Mouse (Mus musculus): ENCODE data around the gene Gm49416. TPM values are rescaled to one million over a fixed set of nuclear protein-coding genes. Genes with fewer than 3 reads are reported as not detected.
"Not testable (repeated sequence)": the region's sequence is repeated elsewhere in the genome, so short reads cannot be mapped to it uniquely, and the experiment has no call there.

Gm49416 gene
- polyA plus RNA-seq, 1 experiment from 2014 or later, result not detected

DNA sequence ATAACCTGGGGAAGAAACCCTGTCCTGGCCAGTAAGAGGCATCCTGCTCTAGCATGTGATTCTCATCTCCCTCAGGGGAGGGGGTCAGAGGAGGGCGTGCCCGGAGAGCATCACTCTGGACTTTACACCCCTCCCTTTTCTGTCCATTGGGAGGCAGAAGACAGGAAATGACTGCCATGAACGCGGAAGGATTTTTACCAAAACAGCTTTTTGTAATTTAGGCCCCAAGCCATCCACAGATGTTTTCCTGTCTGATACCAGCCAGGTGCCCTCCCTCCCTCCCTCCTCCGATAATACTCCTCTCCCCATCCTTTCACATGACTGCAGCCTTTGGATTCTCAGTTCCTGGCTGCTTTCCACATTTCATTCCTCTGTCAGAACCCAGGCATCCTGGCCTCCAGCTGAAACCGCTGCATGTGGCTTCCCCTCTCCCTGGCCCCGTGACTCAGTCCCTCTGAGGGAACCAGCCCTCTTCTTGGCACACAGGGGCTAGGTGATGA lies 38.3 kb upstream of the Gm49416 start, which contains the start of gene Lrrn4cl:
TSS of gene Lrrn4cl (plus strand) at position 367 of the 500 bp plus-strand sequence.
- H3K9me3 ChIP-seq (ENCODE audit: control insufficient read depth, low read length), result no peaks in the 10 kb centered on the region
- no peak within 1 kb of the TSS for H3K9ac ChIP-seq (ENCODE audit: low read depth, low read length)
- H3K4me3 ChIP-seq (ENCODE audit: low read length), result no peak within 1 kb of the TSS
- no peaks in the 10 kb centered on the region for H3K27me3 ChIP-seq (ENCODE audit: control insufficient read depth, insufficient read depth, low read length)
- ATAC-seq (ENCODE audit: low FRiP score, low TSS enrichment), result peak; percentile 70; the same call in 1 of the 2 replicates
- 31% methylated on average over 7 of the region's 7 CpGs for WGBS
- H3K36me3 ChIP-seq (ENCODE audit: control insufficient read depth, insufficient read depth, low read length), result peaks cover 21% of the 10 kb centered on the region
- no peak within 1 kb of the TSS for H3K27ac ChIP-seq (ENCODE audit: low read depth, low read length)
- no peak within 1 kb of the TSS for H3K4me2 ChIP-seq (replicated peaks; ENCODE audit: low read depth, low read length)
- no peaks in the 10 kb centered on the region for H3K4me1 ChIP-seq (ENCODE audit: control insufficient read depth, insufficient read depth, low read length)

- Histone ChIP-seq H3K9me3 (ENCODE audit: control insufficient read depth, low read length) (no peaks in the 10 kb centered on the region), H3K4me1 (ENCODE audit: control insufficient read depth, insufficient read depth, low read length) (no peaks in the 10 kb centered on the region), H3K4me2 (replicated peaks; ENCODE audit: low read depth, low read length) (no peak overlapping the region), H3K27ac (ENCODE audit: low read depth, low read length) (no peak overlapping the region), H3K9ac (ENCODE audit: low read depth, low read length) (no peak overlapping the region), H3K36me3 (ENCODE audit: control insufficient read depth, insufficient read depth, low read length) (peaks cover 12% of the 10 kb centered on the region; the same call in 1 of the 2 replicates), H3K27me3 (ENCODE audit: control insufficient read depth, insufficient read depth, low read length) (no peaks in the 10 kb centered on the region), H3K4me3 (ENCODE audit: low read length) (no peak overlapping the region)
- ATAC-seq (ENCODE audit: low FRiP score, low TSS enrichment), result no peak
- 57% methylated on average over 7 of the region's 7 CpGs for WGBS
Observed at GRCm38 (mm10) chr19:8851639-8852038, 37.1 kb upstream of the Gm49416 start.

- Histone ChIP-seq H3K4me1 (ENCODE audit: control insufficient read depth, insufficient read depth, low read length) (no peaks in the 10 kb centered on the region), H3K27ac (ENCODE audit: low read depth, low read length) (no peak overlapping the region), H3K4me2 (replicated peaks; ENCODE audit: low read depth, low read length) (no peak overlapping the region), H3K27me3 (ENCODE audit: control insufficient read depth, insufficient read depth, low read length) (no peaks in the 10 kb centered on the region), H3K9me3 (ENCODE audit: control insufficient read depth, low read length) (no peaks in the 10 kb centered on the region), H3K36me3 (ENCODE audit: control insufficient read depth, insufficient read depth, low read length) (peaks cover 8% of the 10 kb centered on the region; the same call in 1 of the 2 replicates), H3K9ac (ENCODE audit: low read depth, low read length) (no peak overlapping the region), H3K4me3 (ENCODE audit: low read length) (no peak overlapping the region)
- WGBS, result 56% methylated on average over 10 of the region's 10 CpGs
- ATAC-seq (ENCODE audit: low FRiP score, low TSS enrichment), result no peak
Observed at GRCm38 (mm10) chr19:8852236-8852928, 36.3 kb upstream of the Gm49416 start.

GRCm38 (mm10) chr19:8853117-8853516 lies 35.6 kb upstream of the Gm49416 start:
- no peak overlapping the region for H3K4me3 ChIP-seq (ENCODE audit: low read length)
- no peaks in the 10 kb centered on the region for H3K27me3 ChIP-seq (ENCODE audit: control insufficient read depth, insufficient read depth, low read length)
- H3K4me2 ChIP-seq (replicated peaks; ENCODE audit: low read depth, low read length), result no peak overlapping the region
- 83% methylated on average over 3 of the region's 3 CpGs for WGBS
- H3K36me3 ChIP-seq (ENCODE audit: control insufficient read depth, insufficient read depth, low read length), result peaks cover 3% of the 10 kb centered on the region; the same call in 1 of the 2 replicates
- ATAC-seq (ENCODE audit: low FRiP score, low TSS enrichment), result no peak
- H3K4me1 ChIP-seq (ENCODE audit: control insufficient read depth, insufficient read depth, low read length), result no peaks in the 10 kb centered on the region
- no peak overlapping the region for H3K9ac ChIP-seq (ENCODE audit: low read depth, low read length)
- no peak overlapping the region for H3K27ac ChIP-seq (ENCODE audit: low read depth, low read length)
- H3K9me3 ChIP-seq (ENCODE audit: control insufficient read depth, low read length), result no peaks in the 10 kb centered on the region

DNA sequence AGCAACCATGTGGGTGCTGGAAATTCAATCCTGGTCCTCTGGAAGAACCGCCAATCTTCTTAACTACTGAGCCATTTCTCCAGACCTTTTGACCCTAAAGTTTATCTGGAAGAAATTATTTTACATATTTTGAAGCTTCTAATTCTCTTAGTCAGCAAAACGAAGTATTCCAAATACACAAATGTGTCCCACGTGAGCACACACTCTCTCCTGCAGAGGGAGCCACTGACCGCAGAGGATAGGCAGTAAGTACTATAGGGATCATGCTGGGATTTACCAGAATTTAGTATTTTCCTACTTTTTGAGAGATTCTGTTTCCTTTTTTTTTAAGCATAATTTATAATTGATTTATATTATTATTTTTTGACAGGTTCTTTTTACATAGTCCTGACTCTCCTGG lies 31.0 kb upstream of the Gm49416 start:
- WGBS, result 46% methylated on average over 4 of the region's 4 CpGs

GRCm38 (mm10) chr19:8859018-8859417 lies 29.7 kb upstream of the Gm49416 start:
- H3K36me3 ChIP-seq (ENCODE audit: control insufficient read depth, insufficient read depth, low read length), result no peaks in the 10 kb centered on the region
- no peaks in the 10 kb centered on the region for H3K27me3 ChIP-seq (ENCODE audit: control insufficient read depth, insufficient read depth, low read length)
- H3K4me1 ChIP-seq (ENCODE audit: control insufficient read depth, insufficient read depth, low read length), result no peaks in the 10 kb centered on the region
- no peak overlapping the region for H3K9ac ChIP-seq (ENCODE audit: low read depth, low read length)
- H3K4me3 ChIP-seq (ENCODE audit: low read length), result no peak overlapping the region
- ATAC-seq (ENCODE audit: low FRiP score, low TSS enrichment), result peak; percentile 45; the same call in 1 of the 2 replicates
- H3K27ac ChIP-seq (ENCODE audit: low read depth, low read length), result no peak overlapping the region
- no peaks in the 10 kb centered on the region for H3K9me3 ChIP-seq (ENCODE audit: control insufficient read depth, low read length)
- no peak overlapping the region for H3K4me2 ChIP-seq (replicated peaks; ENCODE audit: low read depth, low read length)
- 21% methylated on average over 1 of the region's 1 CpGs for WGBS

More for the DNA sequence above, 31.0 kb upstream of the Gm49416 start:
- H3K9me3 ChIP-seq (ENCODE audit: control insufficient read depth, low read length), result no peaks in the 10 kb centered on the region
- H3K4me3 ChIP-seq (ENCODE audit: low read length), result no peak overlapping the region
- H3K27me3 ChIP-seq (ENCODE audit: control insufficient read depth, insufficient read depth, low read length), result no peaks in the 10 kb centered on the region
- H3K9ac ChIP-seq (ENCODE audit: low read depth, low read length), result no peak overlapping the region
- H3K4me1 ChIP-seq (ENCODE audit: control insufficient read depth, insufficient read depth, low read length), result no peaks in the 10 kb centered on the region
- H3K27ac ChIP-seq (ENCODE audit: low read depth, low read length), result no peak overlapping the region
- ATAC-seq (ENCODE audit: low FRiP score, low TSS enrichment), result peak; percentile 54; the same call in 1 of the 2 replicates
- no peak overlapping the region for H3K4me2 ChIP-seq (replicated peaks; ENCODE audit: low read depth, low read length)
- no peaks in the 10 kb centered on the region for H3K36me3 ChIP-seq (ENCODE audit: control insufficient read depth, insufficient read depth, low read length)

- Histone ChIP-seq H3K9ac (ENCODE audit: low read depth, low read length) (no peak overlapping the region), H3K27ac (ENCODE audit: low read depth, low read length) (no peak overlapping the region), H3K9me3 (ENCODE audit: control insufficient read depth, low read length) (no peaks in the 10 kb centered on the region), H3K4me3 (ENCODE audit: low read length) (no peak overlapping the region), H3K27me3 (ENCODE audit: control insufficient read depth, insufficient read depth, low read length) (no peaks in the 10 kb centered on the region), H3K4me2 (replicated peaks; ENCODE audit: low read depth, low read length) (no peak overlapping the region), H3K4me1 (ENCODE audit: control insufficient read depth, insufficient read depth, low read length) (no peaks in the 10 kb centered on the region), H3K36me3 (ENCODE audit: control insufficient read depth, insufficient read depth, low read length) (no peaks in the 10 kb centered on the region)
- no peak for ATAC-seq (ENCODE audit: low FRiP score, low TSS enrichment)
- 90% methylated on average over 6 of the region's 6 CpGs for WGBS
Observed at GRCm38 (mm10) chr19:8864265-8864664, 24.5 kb upstream of the Gm49416 start.

DNA sequence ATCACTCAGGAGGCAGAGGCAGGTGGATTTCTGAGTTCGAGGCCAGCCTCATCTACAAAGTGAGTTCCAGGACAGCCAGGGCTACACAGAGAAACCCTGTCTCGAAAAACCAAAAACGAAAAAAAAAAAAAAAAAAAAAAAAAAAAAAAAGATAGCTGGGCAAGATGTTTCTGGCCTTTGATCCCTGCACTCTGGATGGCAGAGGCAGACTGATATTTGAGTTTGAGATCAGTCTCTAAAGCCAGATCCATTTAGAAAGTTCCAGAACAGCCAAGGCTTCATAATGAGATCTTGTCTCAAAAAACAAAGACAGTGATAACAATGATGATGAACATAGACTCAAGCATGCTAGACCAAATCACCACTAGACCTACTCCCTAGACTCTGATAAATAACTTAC lies 18.3 kb upstream of the Gm49416 start:
- not testable (repeated sequence) for H3K4me1 ChIP-seq (ENCODE audit: control insufficient read depth, insufficient read depth, low read length); ATAC-seq (ENCODE audit: low FRiP score, low TSS enrichment); H3K9me3 ChIP-seq (ENCODE audit: control insufficient read depth, low read length); H3K27me3 ChIP-seq (ENCODE audit: control insufficient read depth, insufficient read depth, low read length); H3K4me3 ChIP-seq (ENCODE audit: low read length); H3K4me2 ChIP-seq (replicated peaks; ENCODE audit: low read depth, low read length); H3K9ac ChIP-seq (ENCODE audit: low read depth, low read length); H3K27ac ChIP-seq (ENCODE audit: low read depth, low read length)
- peaks cover 24% of the 10 kb centered on the region for H3K36me3 ChIP-seq (ENCODE audit: control insufficient read depth, insufficient read depth, low read length)
- WGBS, result 81% methylated on average over 3 of the region's 3 CpGs

DNA sequence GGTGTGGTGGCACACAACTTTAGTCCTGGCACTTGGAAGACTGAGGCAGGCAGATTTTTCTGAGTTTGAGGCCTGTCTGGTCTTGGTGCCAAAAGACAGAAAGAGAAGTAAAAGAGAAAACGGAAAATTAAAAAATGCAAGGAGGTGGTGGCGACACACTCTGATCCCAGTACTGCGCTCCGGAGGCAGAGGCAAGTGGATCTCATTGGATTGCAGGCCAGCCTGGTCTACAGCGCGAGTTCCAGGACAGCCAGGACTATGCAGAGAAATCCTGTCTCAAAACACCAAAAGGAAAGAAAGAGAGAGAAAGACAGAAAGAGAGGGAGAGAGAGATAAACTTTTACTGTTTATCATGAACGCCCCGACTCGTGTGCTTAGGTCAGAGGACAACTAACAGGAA lies 17.9 kb upstream of the Gm49416 start:
- no peaks in the 10 kb centered on the region for H3K9me3 ChIP-seq (ENCODE audit: control insufficient read depth, low read length)
- H3K4me2 ChIP-seq (replicated peaks; ENCODE audit: low read depth, low read length), result peak overlapping the region; percentile 85
- peaks cover 5% of the 10 kb centered on the region for H3K4me1 ChIP-seq (ENCODE audit: control insufficient read depth, insufficient read depth, low read length)
- WGBS, result 59% methylated on average over 9 of the region's 9 CpGs
- peak; percentile 32; the same call in 1 of the 2 replicates for ATAC-seq (ENCODE audit: low FRiP score, low TSS enrichment)
- peak overlapping the region; percentile 94 for H3K4me3 ChIP-seq (ENCODE audit: low read length)
- peaks cover 29% of the 10 kb centered on the region for H3K36me3 ChIP-seq (ENCODE audit: control insufficient read depth, insufficient read depth, low read length)
- peak overlapping the region; percentile 96 for H3K9ac ChIP-seq (ENCODE audit: low read depth, low read length)
- peak overlapping the region; percentile 56; the same call in 1 of the 2 replicates for H3K27ac ChIP-seq (ENCODE audit: low read depth, low read length)
- H3K27me3 ChIP-seq (ENCODE audit: control insufficient read depth, insufficient read depth, low read length), result no peaks in the 10 kb centered on the region

Data from kidney, embryonic 14.5 days (tissue).